Mouse (Mus musculus): ENCODE results near the gene Rimbp2.

DNA sequence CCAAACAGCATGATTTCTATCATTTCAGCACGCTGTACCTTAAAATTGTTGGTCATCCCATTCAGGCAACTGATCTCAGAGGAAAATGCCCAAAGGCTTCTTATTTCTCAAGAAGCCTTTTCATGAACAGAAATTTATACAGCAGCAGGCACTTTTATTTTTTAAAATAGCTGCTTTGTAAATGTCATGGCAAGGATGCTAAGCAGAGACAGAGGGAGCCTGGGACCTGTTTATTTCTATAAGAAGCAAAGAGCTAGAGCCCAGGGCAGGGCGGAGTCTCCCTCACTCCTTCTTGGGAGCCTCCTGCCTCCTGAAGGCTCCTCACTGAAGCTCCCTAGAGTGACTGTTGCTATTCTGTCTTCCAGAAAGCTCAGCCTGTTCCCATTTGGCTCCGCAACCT lies 40.9 kb downstream of the Rimbp2 start:
- TF ChIP-seq POLR2A (IDR thresholded peaks at IDR 0.05; ENCODE audit: low read depth, low read length) (no peak), CTCF (IDR thresholded peaks at IDR 0.05; ENCODE audit: extremely low read depth, insufficient read depth, insufficient read length, insufficient replicate concordance) (no peak)

Measured in spleen, adult 2 months (tissue).